Mouse (Mus musculus) myocyte (in vitro differentiated cells): ENCODE data around the gene Gramd1a.

Experiments
- CEBPB ChIP-seq: IDR thresholded peaks from 2 replicates; pipeline ENCODE4 v1.6.1; 2011; ENCODE audit warnings: mild to moderate bottlenecking, moderate library complexity; ENCODE audit not compliant: poor library complexity, insufficient read depth, severe bottlenecking
- E2F4 ChIP-seq: IDR thresholded peaks from one replicate; pipeline ENCODE4 v1.6.1; 2011; ENCODE audit warnings: mild to moderate bottlenecking, control low read depth, moderate library complexity; ENCODE audit not compliant: insufficient read depth
- MAX ChIP-seq: IDR thresholded peaks from one replicate; pipeline ENCODE4 v1.6.1; 2011; ENCODE audit warnings: low read depth, mild to moderate bottlenecking, control low read depth
- MYOD1 ChIP-seq, 3 experiments: IDR thresholded peaks; one replicate each; pipeline ENCODE4 v1.6.1; 2011; ENCODE audit warnings: control low read depth in 2 of 3, low read depth in 2 of 3, mild to moderate bottlenecking in 2 of 3, moderate library complexity in 1 of 3; ENCODE audit not compliant: insufficient read length in 2 of 3, control insufficient read depth in 1 of 3
- POLR2A ChIP-seq: IDR thresholded peaks from one replicate; pipeline ENCODE4 v1.6.1; 2011; ENCODE audit warnings: low read depth, mild to moderate bottlenecking, control low read depth, moderate library complexity; ENCODE audit not compliant: insufficient read length
- TCF12 ChIP-seq: IDR thresholded peaks from one replicate; pipeline ENCODE4 v1.6.1; 2011; ENCODE audit warnings: mild to moderate bottlenecking, control low read depth; ENCODE audit not compliant: poor library complexity, insufficient read depth, severe bottlenecking

- TF ChIP-seq MAX, result no peak
- TF ChIP-seq POLR2A, result no peak
- TF ChIP-seq MYOD1 (IDR thresholded peaks at IDR 0.05; ENCODE audit: control insufficient read depth in 1 of 3, insufficient read length in 2 of 3, low read depth in 2 of 3), result no peak
- no peak for TF ChIP-seq CEBPB
- TF ChIP-seq E2F4, result no peak
- TF ChIP-seq TCF12, result no peak
Measured at GRCm38 (mm10) chr7:31124381-31124780, 31.3 kb downstream of the Gramd1a start.
